Mouse (Mus musculus) thymus, adult 2 months (tissue): ENCODE measurements around the gene D13Ertd608e.

Experiments used
- CTCF ChIP-seq: fragments of 200-500 bp; IDR thresholded peaks from 2 replicates; pipeline ENCODE4 v1.5.1; 2012; ENCODE audit warnings: mild to moderate bottlenecking, control low read depth, low read length, moderate library complexity, borderline replicate concordance; ENCODE audit not compliant: control insufficient read depth, poor library complexity, insufficient read depth; ENCODE audit errors: extremely low read depth
- POLR2A ChIP-seq: fragments of 200-500 bp; IDR thresholded peaks from 2 replicates; pipeline ENCODE4 v1.6.1; 2012; ENCODE audit warnings: mild to moderate bottlenecking, low read length, control low read depth, moderate library complexity; ENCODE audit not compliant: control insufficient read depth, poor library complexity, insufficient read depth; ENCODE audit errors: extremely low read depth

GRCm38 (mm10) chr13:119816798-119817197 lies 19.0 kb upstream of the D13Ertd608e start:
- no peak for TF ChIP-seq CTCF
- TF ChIP-seq POLR2A, result no peak
